Mouse (Mus musculus) embryonic facial prominence, embryonic 13.5 days (tissue): ENCODE measurements around the gene Glmp. TPM values are rescaled to one million over a fixed set of nuclear protein-coding genes. Genes with fewer than 3 reads are reported as not detected.
"Not testable (repeated sequence)": the region's sequence is repeated elsewhere in the genome, so short reads cannot be mapped to it uniquely, and the experiment has no call there.

Experiments used
- ATAC-seq: fragments of 200-750 bp; cut with Nextera tagmentation; 2 replicates; pipeline ENCODE4 v1.8.0; 2017; ENCODE audit warnings: low read depth; ENCODE audit not compliant: insufficient number of reproducible peaks, insufficient read depth, low FRiP score, low TSS enrichment
- H3K27ac ChIP-seq: fragments of 300-500 bp; sonication (generic); 2 replicates; pipeline ENCODE4 v1.5.1; 2015; ENCODE audit warnings: moderate library complexity, mild to moderate bottlenecking, inconsistent platforms
- H3K27me3 ChIP-seq: fragments of 300-500 bp; sonication (generic); 2 replicates; pipeline ENCODE4 v1.6.1; 2015; ENCODE audit warnings: mild to moderate bottlenecking, inconsistent platforms
- H3K36me3 ChIP-seq: fragments of 300-500 bp; sonication (generic); 2 replicates; pipeline ENCODE4 v1.6.1; 2015; ENCODE audit warnings: mild to moderate bottlenecking, inconsistent platforms
- H3K4me1 ChIP-seq: fragments of 300-500 bp; sonication (generic); 2 replicates; pipeline ENCODE4 v1.6.1; 2015; ENCODE audit warnings: inconsistent platforms
- H3K4me2 ChIP-seq: fragments of 300-500 bp; sonication (generic); 2 replicates; pipeline ENCODE4 v1.6.1; 2015; ENCODE audit warnings: moderate library complexity, mild to moderate bottlenecking, inconsistent platforms
- H3K4me3 ChIP-seq: fragments of 300-500 bp; sonication (generic); 2 replicates; pipeline ENCODE4 v1.5.1; 2015; ENCODE audit warnings: mild to moderate bottlenecking, inconsistent platforms
- H3K9ac ChIP-seq: fragments of 300-500 bp; sonication (generic); 2 replicates; pipeline ENCODE4 v1.6.1; 2015; ENCODE audit warnings: mild to moderate bottlenecking, inconsistent platforms
- H3K9me3 ChIP-seq: fragments of 300-500 bp; sonication (generic); 2 replicates; pipeline ENCODE4 v1.6.1; 2016; ENCODE audit warnings: inconsistent platforms
- WGBS: fragments of 180-500 bp; shearing (Covaris S2); methylation state at CpG from one replicate; pipeline ENCODE4 v1.1.7; 2015; ENCODE audit warnings: mixed read lengths; 5-methylcytosine and 5-hydroxymethylcytosine counted together
- polyA plus RNA-seq: library from polyadenylated mRNA; unstranded; fragments of >200 nt; fragmentation: Nextera tagmentation; extraction: Ambion mirVana; gene quantifications from 2 replicates; pipeline ENCODE4 v1.2.1, GENCODE M21; 2015

The Glmp gene
- polyA plus RNA-seq: 164 and 188 TPM in 2 replicates

- Histone ChIP-seq H3K27ac (0 out of 2 replicates have a peak within 1 kb of the TSS, but pooled peaks have one; percentile 13), H3K27me3 (no peaks in the 10 kb centered on the region), H3K9me3 (no peaks in the 10 kb centered on the region), H3K4me2 (peak within 1 kb of the TSS; percentile 79), H3K4me3 (peak within 1 kb of the TSS; percentile 62), H3K36me3 (peaks cover 70% of the 10 kb centered on the region), H3K9ac (peak within 1 kb of the TSS; percentile 79), H3K4me1 (peaks cover 15% of the 10 kb centered on the region)
- WGBS: under 1% methylated on average over 10 of the region's 10 CpGs
- ATAC-seq: no peak
Observed at GRCm38 (mm10) chr3:88324951-88325405, at the start of gene Glmp. Glmp (plus strand) TSS chr3:88325023.

GRCm38 (mm10) chr3:88276121-88276520, 48.7 kb upstream of the Glmp start:
- Histone ChIP-seq H3K4me1 (no peaks in the 10 kb centered on the region), H3K36me3 (no peaks in the 10 kb centered on the region), H3K4me3 (no peak overlapping the region), H3K9ac (no peak overlapping the region), H3K9me3 (no peaks in the 10 kb centered on the region), H3K27ac (no peak overlapping the region), H3K4me2 (no peak overlapping the region), H3K27me3 (no peaks in the 10 kb centered on the region)
- WGBS: 90% methylated on average over 2 of the region's 2 CpGs
- no peak for ATAC-seq

GRCm38 (mm10) chr3:88276529-88277143, 48.2 kb upstream of the Glmp start:
- H3K27me3 ChIP-seq: no peaks in the 10 kb centered on the region
- no peak overlapping the region for H3K27ac ChIP-seq
- no peak overlapping the region for H3K4me2 ChIP-seq
- H3K36me3 ChIP-seq: no peaks in the 10 kb centered on the region
- 35% methylated on average over 7 of the region's 7 CpGs for WGBS
- no peak overlapping the region for H3K9ac ChIP-seq
- no peaks in the 10 kb centered on the region for H3K4me1 ChIP-seq
- H3K4me3 ChIP-seq: no peak overlapping the region
- H3K9me3 ChIP-seq: no peaks in the 10 kb centered on the region
- no peak for ATAC-seq

GRCm38 (mm10) chr3:88280035-88280434, 44.8 kb upstream of the Glmp start:
- H3K36me3 ChIP-seq: no peaks in the 10 kb centered on the region
- no peak overlapping the region for H3K9ac ChIP-seq
- no peak overlapping the region for H3K27ac ChIP-seq
- no peak overlapping the region for H3K4me3 ChIP-seq
- no peaks in the 10 kb centered on the region for H3K4me1 ChIP-seq
- H3K27me3 ChIP-seq: no peaks in the 10 kb centered on the region
- H3K4me2 ChIP-seq: no peak overlapping the region
- WGBS: 90% methylated on average over 2 of the region's 2 CpGs
- ATAC-seq: no peak
- H3K9me3 ChIP-seq: no peaks in the 10 kb centered on the region

GRCm38 (mm10) chr3:88281141-88281916, 43.5 kb upstream of the Glmp start:
- H3K4me3 ChIP-seq, H3K4me1 ChIP-seq, H3K4me2 ChIP-seq, H3K27ac ChIP-seq, ATAC-seq, H3K36me3 ChIP-seq, H3K27me3 ChIP-seq, H3K9me3 ChIP-seq, H3K9ac ChIP-seq: not testable (repeated sequence)
- 64% methylated on average over 11 of the region's 11 CpGs for WGBS

GRCm38 (mm10) chr3:88284815-88285564, 39.8 kb upstream of the Glmp start:
- not testable (repeated sequence) for ATAC-seq, H3K27me3 ChIP-seq, H3K27ac ChIP-seq, H3K4me3 ChIP-seq, H3K4me1 ChIP-seq, H3K9ac ChIP-seq, H3K4me2 ChIP-seq, H3K9me3 ChIP-seq
- WGBS: 95% methylated on average over 14 of the region's 14 CpGs
- peaks cover 10% of the 10 kb centered on the region; the same call in 1 of the 2 replicates for H3K36me3 ChIP-seq

GRCm38 (mm10) chr3:88285565-88285895, 39.3 kb upstream of the Glmp start:
- H3K9ac ChIP-seq, H3K4me3 ChIP-seq, ATAC-seq, H3K27ac ChIP-seq, H3K4me1 ChIP-seq, H3K9me3 ChIP-seq, H3K27me3 ChIP-seq, H3K4me2 ChIP-seq: not testable (repeated sequence)
- H3K36me3 ChIP-seq: peaks cover 10% of the 10 kb centered on the region; the same call in 1 of the 2 replicates
- WGBS: no CpG with 5 or more reads among the region's 2 CpGs

GRCm38 (mm10) chr3:88287110-88287509, 37.7 kb upstream of the Glmp start, which contains the start of gene Gm38392:
Gm38392 (minus strand) TSS chr3:88287210.
- Histone ChIP-seq H3K27ac (no peak within 1 kb of the TSS), H3K4me1 (no peaks in the 10 kb centered on the region), H3K4me2 (no peak within 1 kb of the TSS), H3K4me3 (no peak within 1 kb of the TSS), H3K36me3 (peaks cover 10% of the 10 kb centered on the region; the same call in 1 of the 2 replicates), H3K9me3 (no peaks in the 10 kb centered on the region), H3K9ac (no peak within 1 kb of the TSS), H3K27me3 (no peaks in the 10 kb centered on the region)
- ATAC-seq: no peak
- 97% methylated on average over 4 of the region's 4 CpGs for WGBS

GRCm38 (mm10) chr3:88288133-88288713, 36.6 kb upstream of the Glmp start:
- not testable (repeated sequence) for H3K9ac ChIP-seq, ATAC-seq, H3K4me1 ChIP-seq, H3K9me3 ChIP-seq, H3K27ac ChIP-seq, H3K4me3 ChIP-seq, H3K4me2 ChIP-seq, H3K27me3 ChIP-seq
- peaks cover 10% of the 10 kb centered on the region; the same call in 1 of the 2 replicates for H3K36me3 ChIP-seq
- 85% methylated on average over 10 of the region's 10 CpGs for WGBS

GRCm38 (mm10) chr3:88291970-88292369, 32.9 kb upstream of the Glmp start:
- Histone ChIP-seq H3K4me2 (no peak overlapping the region), H3K9ac (no peak overlapping the region), H3K9me3 (no peaks in the 10 kb centered on the region), H3K27me3 (no peaks in the 10 kb centered on the region), H3K36me3 (0 out of 2 replicates have a peak, but pooled peaks cover under 1% of the 10 kb centered on the region), H3K27ac (no peak overlapping the region), H3K4me3 (no peak overlapping the region), H3K4me1 (peaks cover 6% of the 10 kb centered on the region; the same call in 1 of the 2 replicates)
- ATAC-seq: no peak
- WGBS: 51% methylated on average over 4 of the region's 4 CpGs

GRCm38 (mm10) chr3:88295272-88295671, 29.6 kb upstream of the Glmp start:
- H3K27ac ChIP-seq: peak overlapping the region; percentile 95; the same call in 1 of the 2 replicates
- peaks cover 15% of the 10 kb centered on the region for H3K4me1 ChIP-seq
- 70% methylated on average over 1 of the region's 1 CpGs for WGBS
- peak overlapping the region; percentile 28; the same call in 1 of the 2 replicates for H3K9ac ChIP-seq
- H3K4me3 ChIP-seq: peak overlapping the region; percentile 75; the same call in 1 of the 2 replicates
- H3K9me3 ChIP-seq, ATAC-seq, H3K27me3 ChIP-seq: not testable (repeated sequence)
- peaks cover 13% of the 10 kb centered on the region for H3K36me3 ChIP-seq
- peak overlapping the region; percentile 89 for H3K4me2 ChIP-seq
